Mouse (Mus musculus): ENCODE results near the gene Shkbp1.

- TF ChIP-seq TCF12 (IDR thresholded peaks at IDR 0.05; ENCODE audit: insufficient read depth, poor library complexity, severe bottlenecking) (no peak), POLR2A (IDR thresholded peaks at IDR 0.05; ENCODE audit: insufficient read length, low read depth) (no peak)
Observed at GRCm38 (mm10) chr7:27369111-27369510, 13.3 kb upstream of the Shkbp1 start.
